Mouse (Mus musculus): ENCODE measurements around the gene Zdhhc6. TPM values are rescaled to one million over a fixed set of nuclear protein-coding genes. Genes with fewer than 3 reads are reported as not detected.

Gene Zdhhc6
- polyA plus RNA-seq (2012; rRNA removed), result 2.6 and 3.6 TPM in 2 replicates

GRCm38 (mm10) chr19:55315452-55316108 lies at the start of gene Zdhhc6:
TSS of gene Zdhhc6 (minus strand) at chr19:55316032.
- no peaks in the 10 kb centered on the region for H3K4me1 ChIP-seq (ENCODE audit: control insufficient read depth, insufficient read depth, insufficient read length, low read length)
- H3K27me3 ChIP-seq (ENCODE audit: control insufficient read depth, insufficient read depth, low read length), result no peaks in the 10 kb centered on the region
- under 1% methylated on average over 60 of the region's 60 CpGs for WGBS
- peak within 1 kb of the TSS; percentile 87 for H3K27ac ChIP-seq (ENCODE audit: insufficient read depth, low read depth, low read length)
- peak within 1 kb of the TSS; percentile 91 for H3K4me3 ChIP-seq (ENCODE audit: low read depth, low read length)
- TF ChIP-seq CTCF (IDR thresholded peaks at IDR 0.05; ENCODE audit: extremely low read depth, insufficient read length, insufficient replicate concordance, low read depth, low read length) (no peak), POLR2A (IDR thresholded peaks at IDR 0.05; ENCODE audit: low read depth, low read length) (no peak; the same call in 1 of the 2 replicates)
- peaks cover 8% of the 10 kb centered on the region for H3K36me3 ChIP-seq (ENCODE audit: control insufficient read depth, insufficient read depth, low read length)

DNA sequence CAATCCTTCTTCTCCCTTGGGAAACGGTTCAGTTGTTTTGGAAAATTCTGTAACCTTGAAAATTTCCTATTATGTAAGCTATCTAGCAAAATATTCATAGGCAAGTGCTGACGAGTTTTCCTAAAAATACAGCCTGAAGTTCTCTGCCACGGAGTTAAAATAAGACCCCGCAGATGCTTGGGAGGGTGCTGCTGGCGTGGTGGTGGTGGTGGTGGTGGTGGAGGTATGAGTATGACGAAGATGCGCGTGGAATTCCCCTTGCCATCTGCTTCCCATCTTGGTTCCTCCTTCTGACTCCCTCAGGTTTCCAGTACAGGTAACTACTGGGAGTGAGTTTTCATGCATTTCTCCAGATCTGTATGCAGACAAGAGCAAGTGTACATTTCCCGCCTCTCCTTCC lies 46.8 kb upstream of the Zdhhc6 start:
- no peak overlapping the region for H3K27ac ChIP-seq (ENCODE audit: insufficient read depth, low read depth, low read length)
- peaks cover 4% of the 10 kb centered on the region; the same call in 1 of the 2 replicates for H3K4me1 ChIP-seq (ENCODE audit: control insufficient read depth, insufficient read depth, insufficient read length, low read length)
- H3K27me3 ChIP-seq (ENCODE audit: control insufficient read depth, insufficient read depth, low read length), result no peaks in the 10 kb centered on the region
- H3K4me3 ChIP-seq (ENCODE audit: low read depth, low read length), result no peak overlapping the region
- H3K36me3 ChIP-seq (ENCODE audit: control insufficient read depth, insufficient read depth, low read length), result no peaks in the 10 kb centered on the region
- no peak for TF ChIP-seq CTCF (IDR thresholded peaks at IDR 0.05; ENCODE audit: extremely low read depth, insufficient read length, insufficient replicate concordance, low read depth, low read length)
- no peak for TF ChIP-seq POLR2A (IDR thresholded peaks at IDR 0.05; ENCODE audit: low read depth, low read length)
- WGBS, result 97% methylated on average over 9 of the region's 9 CpGs

DNA sequence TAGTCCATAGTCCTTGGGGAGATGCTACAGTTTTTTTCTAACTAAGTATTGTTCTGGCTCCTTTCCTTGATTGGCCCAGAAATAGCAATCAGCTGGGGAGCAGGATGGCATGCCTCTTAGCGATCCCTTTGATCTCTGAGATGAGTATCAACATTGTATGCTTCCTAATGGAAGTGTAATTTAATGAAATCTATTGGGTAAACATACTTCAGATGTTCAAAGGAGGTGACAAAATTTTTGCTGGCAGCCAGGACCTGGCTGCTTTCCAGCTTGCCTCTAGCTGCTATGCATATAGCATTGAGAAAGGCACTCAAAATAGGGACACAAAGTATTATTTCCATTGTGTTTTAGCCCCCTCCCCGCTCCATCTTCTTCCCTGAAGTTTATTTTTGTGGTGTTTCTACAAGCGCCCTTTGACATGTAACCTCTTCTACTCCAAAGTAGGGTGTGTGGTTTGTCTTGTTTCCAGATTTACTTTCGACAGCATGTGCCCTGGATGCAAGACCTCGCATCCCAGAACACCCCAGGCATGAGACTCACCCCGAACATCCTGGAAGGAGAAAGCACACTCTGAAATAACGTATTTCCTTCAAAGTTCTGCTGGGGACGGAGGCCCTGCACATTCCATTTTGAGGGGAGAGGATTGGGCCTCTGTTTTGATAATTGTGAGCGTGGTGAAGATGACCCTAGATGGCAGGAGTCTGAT lies 35.0 kb upstream of the Zdhhc6 start:
- no peaks in the 10 kb centered on the region for H3K4me1 ChIP-seq (ENCODE audit: control insufficient read depth, insufficient read depth, insufficient read length, low read length)
- no peaks in the 10 kb centered on the region for H3K27me3 ChIP-seq (ENCODE audit: control insufficient read depth, insufficient read depth, low read length)
- TF ChIP-seq CTCF (IDR thresholded peaks at IDR 0.05; ENCODE audit: extremely low read depth, insufficient read length, insufficient replicate concordance, low read depth, low read length), result no peak
- no peak for TF ChIP-seq POLR2A (IDR thresholded peaks at IDR 0.05; ENCODE audit: low read depth, low read length)
- H3K36me3 ChIP-seq (ENCODE audit: control insufficient read depth, insufficient read depth, low read length), result peaks cover 2% of the 10 kb centered on the region; the same call in 1 of the 2 replicates
- H3K4me3 ChIP-seq (ENCODE audit: low read depth, low read length), result no peak overlapping the region
- WGBS, result 85% methylated on average over 9 of the region's 9 CpGs
- no peak overlapping the region for H3K27ac ChIP-seq (ENCODE audit: insufficient read depth, low read depth, low read length)

DNA sequence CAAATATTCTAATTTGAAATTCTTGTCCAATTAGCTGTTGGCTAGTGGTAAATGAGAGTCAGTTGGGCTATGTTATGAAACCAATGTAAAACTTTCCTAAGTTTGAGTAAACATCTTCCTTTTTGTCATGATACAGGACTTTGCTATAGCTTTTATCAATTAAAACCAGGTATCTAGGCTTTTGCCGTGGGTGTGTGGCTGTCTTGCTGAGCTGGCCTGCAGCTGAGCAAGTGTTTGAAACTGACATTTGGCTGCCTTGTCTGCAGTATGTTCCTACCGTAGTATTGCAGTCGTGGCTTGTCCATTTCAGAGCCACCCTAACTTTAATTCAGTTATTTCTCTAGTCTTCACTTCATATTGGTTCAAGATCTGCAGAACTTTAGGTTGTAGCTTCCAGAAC lies 32.4 kb upstream of the Zdhhc6 start:
- Histone ChIP-seq H3K4me3 (ENCODE audit: low read depth, low read length) (no peak overlapping the region), H3K27me3 (ENCODE audit: control insufficient read depth, insufficient read depth, low read length) (no peaks in the 10 kb centered on the region), H3K36me3 (ENCODE audit: control insufficient read depth, insufficient read depth, low read length) (peaks cover 4% of the 10 kb centered on the region; the same call in 1 of the 2 replicates), H3K4me1 (ENCODE audit: control insufficient read depth, insufficient read depth, insufficient read length, low read length) (peaks cover 2% of the 10 kb centered on the region; the same call in 1 of the 2 replicates), H3K27ac (ENCODE audit: insufficient read depth, low read depth, low read length) (no peak overlapping the region)
- WGBS, result 88% methylated on average over 3 of the region's 3 CpGs
- no peak for TF ChIP-seq POLR2A (IDR thresholded peaks at IDR 0.05; ENCODE audit: low read depth, low read length)
- no peak for TF ChIP-seq CTCF (IDR thresholded peaks at IDR 0.05; ENCODE audit: extremely low read depth, insufficient read length, insufficient replicate concordance, low read depth, low read length)

DNA sequence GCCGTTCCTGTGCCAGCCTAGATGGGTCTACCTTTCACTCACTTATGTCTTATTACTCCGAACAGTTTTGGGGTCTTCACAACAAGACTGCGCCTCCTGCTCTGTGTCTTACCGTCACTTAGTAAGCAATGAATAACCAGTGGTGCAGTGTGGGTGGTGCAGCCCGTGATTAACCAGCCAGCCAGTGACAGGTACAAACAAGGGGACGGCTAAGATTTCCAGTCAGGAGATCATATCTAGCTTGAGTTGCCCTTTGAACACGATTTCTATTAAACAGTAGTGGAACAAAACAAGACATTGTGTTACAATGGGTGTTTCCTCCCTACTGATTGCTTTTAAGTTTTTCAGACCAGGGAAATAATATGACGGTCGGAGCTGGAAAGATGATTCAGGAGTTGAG lies 27.4 kb upstream of the Zdhhc6 start:
- no peak for TF ChIP-seq CTCF (IDR thresholded peaks at IDR 0.05; ENCODE audit: extremely low read depth, insufficient read length, insufficient replicate concordance, low read depth, low read length)
- no peak for TF ChIP-seq POLR2A (IDR thresholded peaks at IDR 0.05; ENCODE audit: low read depth, low read length)
- peaks cover 2% of the 10 kb centered on the region; the same call in 1 of the 2 replicates for H3K36me3 ChIP-seq (ENCODE audit: control insufficient read depth, insufficient read depth, low read length)
- 36% methylated on average over 9 of the region's 9 CpGs for WGBS
- peak overlapping the region; percentile 51; the same call in 1 of the 2 replicates for H3K27ac ChIP-seq (ENCODE audit: insufficient read depth, low read depth, low read length)
- H3K4me3 ChIP-seq (ENCODE audit: low read depth, low read length), result no peak overlapping the region
- H3K27me3 ChIP-seq (ENCODE audit: control insufficient read depth, insufficient read depth, low read length), result no peaks in the 10 kb centered on the region
- H3K4me1 ChIP-seq (ENCODE audit: control insufficient read depth, insufficient read depth, insufficient read length, low read length), result peaks cover 4% of the 10 kb centered on the region

- WGBS, result 24% methylated on average over 7 of the region's 7 CpGs
- Histone ChIP-seq H3K27me3 (ENCODE audit: control insufficient read depth, insufficient read depth, low read length) (no peaks in the 10 kb centered on the region), H3K4me3 (ENCODE audit: low read depth, low read length) (no peak overlapping the region), H3K27ac (ENCODE audit: insufficient read depth, low read depth, low read length) (peak overlapping the region; percentile 19; the same call in 1 of the 2 replicates), H3K4me1 (ENCODE audit: control insufficient read depth, insufficient read depth, insufficient read length, low read length) (peaks cover 4% of the 10 kb centered on the region), H3K36me3 (ENCODE audit: control insufficient read depth, insufficient read depth, low read length) (peaks cover 4% of the 10 kb centered on the region; the same call in 1 of the 2 replicates)
- no peak for TF ChIP-seq POLR2A (IDR thresholded peaks at IDR 0.05; ENCODE audit: low read depth, low read length)
Observed at GRCm38 (mm10) chr19:55342423-55342822, 26.6 kb upstream of the Zdhhc6 start.

GRCm38 (mm10) chr19:55341377-55341776 lies 25.5 kb upstream of the Zdhhc6 start:
- Histone ChIP-seq H3K27ac (ENCODE audit: insufficient read depth, low read depth, low read length) (no peak overlapping the region), H3K27me3 (ENCODE audit: control insufficient read depth, insufficient read depth, low read length) (no peaks in the 10 kb centered on the region), H3K36me3 (ENCODE audit: control insufficient read depth, insufficient read depth, low read length) (peaks cover 5% of the 10 kb centered on the region; the same call in 1 of the 2 replicates), H3K4me1 (ENCODE audit: control insufficient read depth, insufficient read depth, insufficient read length, low read length) (peaks cover 4% of the 10 kb centered on the region), H3K4me3 (ENCODE audit: low read depth, low read length) (no peak overlapping the region)
- TF ChIP-seq POLR2A (IDR thresholded peaks at IDR 0.05; ENCODE audit: low read depth, low read length) (no peak), CTCF (IDR thresholded peaks at IDR 0.05; ENCODE audit: extremely low read depth, insufficient read length, insufficient replicate concordance, low read depth, low read length) (no peak)
- 70% methylated on average over 3 of the region's 3 CpGs for WGBS
